11 mouse cellular contexts compared by ENCODE assay signal in the genomic region with DNA sequence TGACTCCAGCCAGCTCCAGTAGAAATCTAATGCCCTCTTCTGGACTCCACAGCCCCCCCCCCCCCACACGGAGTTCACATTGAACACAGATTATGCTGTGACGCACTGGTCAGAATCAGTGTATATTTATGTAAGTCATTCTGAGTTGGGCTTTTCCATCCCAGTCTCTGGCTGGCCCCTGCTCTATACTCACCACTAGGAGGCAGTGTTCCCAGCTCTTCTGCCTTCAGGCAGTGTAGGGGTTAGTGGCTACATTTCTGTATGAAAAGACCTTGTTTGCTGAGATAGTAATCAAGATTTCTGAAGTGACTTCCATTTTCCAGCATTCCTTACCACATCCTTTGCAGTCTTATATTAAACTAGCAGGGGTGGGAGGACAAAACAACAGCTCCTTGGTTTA.
DNase-seq lines count a peak whose midpoint lies in the region; ATAC-seq and TF ChIP-seq lines count a peak whose summit lies in the region.
"Had no signal": no experiment of that assay in that cellular context is flagged by ENCODE, and none has a peak within 500 bp of the region (broad histone marks: within the 10 kb centered on the region; RNA-seq: fewer than 3 reads in every experiment).

No protein-coding gene starts in this region.

- no peak overlapping the region for H3K9ac ChIP-seq in embryonic facial prominence, embryonic 11.5 days (replicated peaks; ENCODE audit: low read length)
- no peak overlapping the region for H3K9ac ChIP-seq in neural tube, embryonic 15.5 days (replicated peaks)
- H3K9ac ChIP-seq: forebrain, embryonic 13.5 days; midbrain, embryonic 12.5 days had no signal

- H3K27ac ChIP-seq in gastrocnemius, adult 2 months: no peak overlapping the region
- H3K27ac ChIP-seq in testis, adult 2 months (ENCODE audit: control insufficient read depth, insufficient read depth, low read depth, low read length): no peak overlapping the region
- H3K27ac ChIP-seq in embryonic facial prominence, embryonic 11.5 days (replicated peaks; ENCODE audit: low read depth, low read length): no peak overlapping the region
- H3K27ac ChIP-seq in neural tube, embryonic 15.5 days (replicated peaks): no peak overlapping the region
- H3K27ac ChIP-seq: forebrain, embryonic 13.5 days; midbrain, embryonic 12.5 days had no signal

- no peaks in the 10 kb centered on the region for H3K4me1 ChIP-seq in testis, adult 2 months (ENCODE audit: control insufficient read depth, insufficient read depth, low read length)
- H3K4me1 ChIP-seq in embryonic facial prominence, embryonic 11.5 days (ENCODE audit: control insufficient read depth, insufficient read depth, low read length): no peaks in the 10 kb centered on the region
- H3K4me1 ChIP-seq in neural tube, embryonic 15.5 days: no peaks in the 10 kb centered on the region
- H3K4me1 ChIP-seq: forebrain, embryonic 13.5 days; midbrain, embryonic 12.5 days had no signal

- no peak for ATAC-seq in embryonic facial prominence, embryonic 11.5 days (replicated peaks; ENCODE audit: insufficient number of reproducible peaks, low FRiP score, low TSS enrichment, low read depth)
- no peak for ATAC-seq in neural tube, embryonic 15.5 days (ENCODE audit: low FRiP score)
- ATAC-seq: forebrain, embryonic 13.5 days had no signal

- no peaks in the 10 kb centered on the region for H3K36me3 ChIP-seq in testis, adult 2 months (ENCODE audit: control insufficient read depth, insufficient read depth, low read length)
- H3K36me3 ChIP-seq in embryonic facial prominence, embryonic 11.5 days (replicated peaks; ENCODE audit: control insufficient read depth, insufficient read depth, low read depth, low read length): no peaks in the 10 kb centered on the region
- no peaks in the 10 kb centered on the region for H3K36me3 ChIP-seq in neural tube, embryonic 15.5 days
- H3K36me3 ChIP-seq: midbrain, embryonic 12.5 days had no signal

- WGBS in embryonic facial prominence, embryonic 11.5 days: 65% methylated on average over 2 of the region's 2 CpGs
- WGBS in neural tube, embryonic 15.5 days: 74% methylated on average over 2 of the region's 2 CpGs

- DNase-seq in gastrocnemius, adult 2 months: no peak
- DNase-seq in gastrocnemius, postnatal 10 days: no peak
- DNase-seq in testis, postnatal 10 days (ENCODE audit: low spot score): no peak
- DNase-seq in embryonic facial prominence, embryonic 11.5 days (ENCODE audit: low spot score): peak; percentile 11
- DNase-seq in frontal cortex, postnatal 14 days (ENCODE audit: low spot score in 2 of 2): no peak
- no peak for DNase-seq in urinary bladder, adult 2 months (ENCODE audit: low spot score)
- DNase-seq: cerebellum, postnatal 14 days had no signal

- H3K9me3 ChIP-seq in embryonic facial prominence, embryonic 11.5 days (replicated peaks; ENCODE audit: control insufficient read depth, low read length): no peaks in the 10 kb centered on the region
- H3K9me3 ChIP-seq in neural tube, embryonic 15.5 days (replicated peaks): no peaks in the 10 kb centered on the region
- H3K9me3 ChIP-seq: forebrain, embryonic 13.5 days; midbrain, embryonic 12.5 days had no signal

- H3K4me2 ChIP-seq in embryonic facial prominence, embryonic 11.5 days (ENCODE audit: low read depth, low read length): no peak overlapping the region
- no peak overlapping the region for H3K4me2 ChIP-seq in neural tube, embryonic 15.5 days
- H3K4me2 ChIP-seq: forebrain, embryonic 13.5 days; midbrain, embryonic 12.5 days had no signal

- no peaks in the 10 kb centered on the region for H3K27me3 ChIP-seq in testis, adult 2 months (ENCODE audit: control insufficient read depth, insufficient read depth, low read length)
- no peaks in the 10 kb centered on the region for H3K27me3 ChIP-seq in embryonic facial prominence, embryonic 11.5 days (ENCODE audit: control insufficient read depth, insufficient read depth, low read length)
- no peaks in the 10 kb centered on the region for H3K27me3 ChIP-seq in neural tube, embryonic 15.5 days (replicated peaks)
- H3K27me3 ChIP-seq: forebrain, embryonic 13.5 days; midbrain, embryonic 12.5 days had no signal

- TF ChIP-seq POLR2A in testis, adult 2 months (IDR thresholded peaks at IDR 0.05; ENCODE audit: control insufficient read depth, low read depth, low read length): no peak

- peak; percentile 34; the same call in 1 of the 2 replicates for TF ChIP-seq CTCF in gastrocnemius, adult 2 months (IDR thresholded peaks at IDR 0.05)
- peak; percentile 30; the same call in 1 of the 2 replicates for TF ChIP-seq CTCF in testis, adult 2 months (IDR thresholded peaks at IDR 0.05; ENCODE audit: control insufficient read depth, insufficient read depth, insufficient replicate concordance, low read depth, low read length)

- H3K4me3 ChIP-seq in gastrocnemius, adult 2 months: no peak overlapping the region
- H3K4me3 ChIP-seq in testis, adult 2 months (ENCODE audit: control insufficient read depth, low read depth, low read length): no peak overlapping the region
- H3K4me3 ChIP-seq in embryonic facial prominence, embryonic 11.5 days (ENCODE audit: low read depth, low read length): no peak overlapping the region
- H3K4me3 ChIP-seq in neural tube, embryonic 15.5 days (replicated peaks): no peak overlapping the region
- H3K4me3 ChIP-seq: forebrain, embryonic 13.5 days; midbrain, embryonic 12.5 days had no signal

- intact Hi-C loops in gastrocnemius, adult 2 months (cut with DNase I): no loop called here
